In the genomic region with DNA sequence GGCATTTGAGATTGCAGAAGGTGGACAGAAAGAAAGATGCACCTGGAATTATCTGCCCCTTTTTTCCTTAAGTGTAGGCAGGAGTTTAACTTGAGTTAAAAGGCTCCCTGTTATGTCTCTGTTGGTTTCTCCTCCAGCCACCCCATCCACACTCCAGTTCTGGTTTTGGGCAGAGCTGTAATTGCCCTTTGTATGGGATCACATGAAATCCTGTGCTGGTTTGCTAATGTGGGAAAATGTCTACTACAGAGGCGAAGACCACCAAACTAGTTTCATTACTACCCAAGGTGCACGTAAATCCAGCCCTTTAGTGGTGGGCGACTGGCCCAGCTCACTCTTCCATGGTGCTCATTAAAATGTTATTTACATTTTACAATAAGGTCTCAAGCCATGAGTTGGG, we compare ENCODE assay signal across 8 mouse cellular contexts.
DNase-seq lines count a peak whose midpoint lies in the region; ATAC-seq and TF ChIP-seq lines count a peak whose summit lies in the region.

No protein-coding gene starts in this region.

- WGBS in kidney, postnatal 0 days: 9% methylated on average over 3 of the region's 3 CpGs
- 14% methylated on average over 3 of the region's 3 CpGs for WGBS in midbrain, postnatal 0 days

- H3K9ac ChIP-seq in kidney, postnatal 0 days (ENCODE audit: low read depth, low read length): no peak overlapping the region
- H3K9ac ChIP-seq in midbrain, postnatal 0 days (replicated peaks; ENCODE audit: low read length, poor library complexity, severe bottlenecking): no peak overlapping the region

- H3K27ac ChIP-seq in layer of hippocampus, adult 2 months: peak overlapping the region; percentile 15; the same call in 1 of the 2 replicates
- peak overlapping the region; percentile 47 for H3K27ac ChIP-seq in kidney, postnatal 0 days
- H3K27ac ChIP-seq in midbrain, postnatal 0 days (ENCODE audit: low read depth, low read length): 0 out of 2 replicates have a peak overlapping the region, but pooled peaks have one; percentile 20

- H3K36me3 ChIP-seq in kidney, postnatal 0 days (ENCODE audit: insufficient read depth, low read length): no peaks in the 10 kb centered on the region
- no peaks in the 10 kb centered on the region for H3K36me3 ChIP-seq in midbrain, postnatal 0 days (ENCODE audit: insufficient read depth, low read length)

- H3K4me1 ChIP-seq in kidney, postnatal 0 days (replicated peaks; ENCODE audit: insufficient read depth, low read length): peaks cover 26% of the 10 kb centered on the region
- H3K4me1 ChIP-seq in midbrain, postnatal 0 days (ENCODE audit: insufficient read depth, low read length): peaks cover 16% of the 10 kb centered on the region; the same call in 1 of the 2 replicates

- ATAC-seq in kidney, postnatal 0 days (replicated peaks; ENCODE audit: low FRiP score, low read depth): no peak
- no peak for ATAC-seq in midbrain, postnatal 0 days (ENCODE audit: low FRiP score)
- ATAC-seq in erythroblast, adult 5-6 weeks (replicated peaks; ENCODE audit: low FRiP score, poor library complexity, severe bottlenecking): no peak
- no peak for ATAC-seq in megakaryocyte, adult 5-6 weeks (ENCODE audit: poor library complexity, severe bottlenecking)

- H3K4me2 ChIP-seq in kidney, postnatal 0 days (ENCODE audit: low read length): peak overlapping the region; percentile 21; the same call in 1 of the 2 replicates
- no peak overlapping the region for H3K4me2 ChIP-seq in midbrain, postnatal 0 days (ENCODE audit: low read depth, low read length, poor library complexity, severe bottlenecking)

- TF ChIP-seq CTCF in layer of hippocampus, adult 2 months (conservative IDR thresholded peaks at IDR 0.05): no peak
- no peak for TF ChIP-seq CTCF in kidney, postnatal 0 days (IDR thresholded peaks at IDR 0.05; ENCODE audit: low read depth)
- TF ChIP-seq CTCF in midbrain, postnatal 0 days (IDR thresholded peaks at IDR 0.05): no peak

- H3K4me3 ChIP-seq in layer of hippocampus, adult 2 months: no peak overlapping the region
- no peak overlapping the region for H3K4me3 ChIP-seq in kidney, postnatal 0 days (replicated peaks; ENCODE audit: low read depth, low read length)
- H3K4me3 ChIP-seq in midbrain, postnatal 0 days (ENCODE audit: low read depth, low read length): no peak overlapping the region

- no peaks in the 10 kb centered on the region for H3K27me3 ChIP-seq in kidney, postnatal 0 days (ENCODE audit: insufficient read depth, low read length)
- H3K27me3 ChIP-seq in midbrain, postnatal 0 days (ENCODE audit: insufficient read depth, low read length): no peaks in the 10 kb centered on the region

- no peaks in the 10 kb centered on the region for H3K9me3 ChIP-seq in kidney, postnatal 0 days (replicated peaks; ENCODE audit: low read length)
- H3K9me3 ChIP-seq in midbrain, postnatal 0 days (ENCODE audit: low read length): no peaks in the 10 kb centered on the region

- DNase-seq in layer of hippocampus, adult 2 months (ENCODE audit: low spot score in 2 of 2): no peak
- no peak for DNase-seq in layer of hippocampus, adult 9-11 months
- DNase-seq in embryo, embryonic 10.5 days (ENCODE audit: low spot score): peak; percentile 78
- DNase-seq in heart, adult 8-10 months (ENCODE audit: low spot score): peak; percentile 44
- peak; percentile 87 for DNase-seq in kidney, postnatal 0 days (ENCODE audit: low spot score)
- peak; percentile 62 for DNase-seq in midbrain, postnatal 0 days (ENCODE audit: low spot score)

Comparison
In these comparisons a context has a peak if more than half of its experiments do, and no peak if none do; other contexts are left out.
1. DNase-seq: peak in embryo, embryonic 10.5 days (single experiment), heart, adult 8-10 months (single experiment), kidney, postnatal 0 days (single experiment) and midbrain, postnatal 0 days (single experiment); none in layer of hippocampus, adult 2 months (0 of 2) and layer of hippocampus, adult 9-11 months (single experiment).
2. Peak in every context shown above with its lines, with median percentiles within 50 percentile points of each other: H3K27ac ChIP-seq.